Comparison of ENCODE assay signal across 14 mouse cellular contexts in genomic region chr10:103334306-103334705, GRCm38 (mm10).
"Had no signal": no experiment of that assay in that cellular context is flagged by ENCODE, and none has a peak within 500 bp of the region (broad histone marks: within the 10 kb centered on the region; RNA-seq: fewer than 3 reads in every experiment).

No protein-coding gene starts in this region.

- ATAC-seq: hindbrain, embryonic 16.5 days; intestine, embryonic 15.5 days; liver, postnatal 0 days had no signal

- H3K9me3 ChIP-seq: intestine, embryonic 15.5 days; limb, embryonic 12.5 days; limb, embryonic 15.5 days had no signal

- H3K4me3 ChIP-seq: intestine, embryonic 15.5 days; left cerebral cortex, adult 2 months; limb, embryonic 12.5 days; limb, embryonic 15.5 days had no signal

- H3K4me1 ChIP-seq: intestine, embryonic 15.5 days; limb, embryonic 12.5 days; limb, embryonic 15.5 days had no signal

- H3K27ac ChIP-seq: intestine, embryonic 15.5 days; kidney, postnatal 0 days; left cerebral cortex, adult 2 months; limb, embryonic 12.5 days; limb, embryonic 15.5 days; liver, embryonic 14.5 days had no signal

- DNase-seq: layer of hippocampus, postnatal 36 days; liver, postnatal 0 days; midbrain, embryonic 14.5 days; thymus, adult 18-20 months; thymus, postnatal 36 days had no signal

- H3K27me3 ChIP-seq: intestine, embryonic 15.5 days; limb, embryonic 12.5 days; limb, embryonic 15.5 days had no signal

- H3K4me2 ChIP-seq: intestine, embryonic 15.5 days; limb, embryonic 12.5 days; limb, embryonic 15.5 days; liver, embryonic 11.5 days; midbrain, embryonic 11.5 days had no signal

- H3K36me3 ChIP-seq: intestine, embryonic 15.5 days; limb, embryonic 12.5 days; limb, embryonic 15.5 days had no signal

- H3K9ac ChIP-seq: intestine, embryonic 15.5 days; limb, embryonic 12.5 days; limb, embryonic 15.5 days; liver, embryonic 14.5 days; liver, postnatal 0 days had no signal
